Mouse (Mus musculus): ENCODE data around the gene Qrsl1. TPM values are rescaled to one million over a fixed set of nuclear protein-coding genes. Genes with fewer than 3 reads are reported as not detected.

Gene Qrsl1
- polyA plus RNA-seq, 1 experiment: 24.9 TPM

DNA sequence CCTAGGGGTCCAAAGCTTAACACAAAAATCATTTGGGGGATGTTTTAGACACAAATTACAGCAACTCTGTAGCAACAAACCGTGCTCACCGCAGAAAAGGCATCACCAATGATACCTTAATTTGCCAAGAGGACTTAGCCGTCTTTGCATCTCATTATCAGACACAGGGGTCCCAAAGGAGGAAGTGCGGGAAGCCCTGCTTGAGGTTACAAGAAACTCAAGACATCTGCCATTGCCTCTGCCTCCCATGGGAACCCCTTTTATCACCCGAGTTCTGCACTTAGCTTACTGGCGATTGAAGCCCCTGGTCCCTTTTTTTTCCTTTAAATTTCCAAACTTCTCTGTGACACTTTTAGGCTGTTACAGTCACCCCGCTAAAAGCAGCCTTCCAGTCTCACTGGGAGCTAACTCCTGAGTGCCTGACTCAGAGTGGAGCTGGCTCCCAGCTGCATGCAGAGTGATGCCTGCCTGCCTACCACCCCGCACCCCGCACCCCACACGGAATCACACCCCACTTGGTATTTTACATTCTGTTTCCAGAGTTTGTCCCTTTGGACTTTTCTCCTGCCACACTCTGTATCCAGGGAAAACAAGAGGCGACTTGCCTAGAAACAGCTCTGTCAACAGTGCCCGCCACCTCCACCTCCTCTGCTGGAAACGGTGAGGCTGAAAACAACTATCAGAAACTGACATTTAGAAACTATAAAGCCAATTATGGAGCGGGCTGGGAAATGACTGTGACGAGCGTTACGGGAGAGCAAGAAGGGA, 71.1 kb downstream of the Qrsl1 start:
- no peak for TF ChIP-seq POLR2A (IDR thresholded peaks at IDR 0.05; ENCODE audit: borderline replicate concordance, insufficient read depth, low read length)
- no peaks in the 10 kb centered on the region for H3K4me1 ChIP-seq (ENCODE audit: control insufficient read depth, insufficient read depth, low read length)
- no peak overlapping the region for H3K27ac ChIP-seq (ENCODE audit: insufficient read depth, low read length)
- H3K4me3 ChIP-seq (replicated peaks; ENCODE audit: insufficient read depth, low read depth, low read length): no peak overlapping the region
- 37% methylated on average over 17 of the region's 17 CpGs for WGBS
- no peaks in the 10 kb centered on the region for H3K27me3 ChIP-seq (ENCODE audit: control insufficient read depth, insufficient read depth, low read length)
- no peak for DNase-seq

DNA sequence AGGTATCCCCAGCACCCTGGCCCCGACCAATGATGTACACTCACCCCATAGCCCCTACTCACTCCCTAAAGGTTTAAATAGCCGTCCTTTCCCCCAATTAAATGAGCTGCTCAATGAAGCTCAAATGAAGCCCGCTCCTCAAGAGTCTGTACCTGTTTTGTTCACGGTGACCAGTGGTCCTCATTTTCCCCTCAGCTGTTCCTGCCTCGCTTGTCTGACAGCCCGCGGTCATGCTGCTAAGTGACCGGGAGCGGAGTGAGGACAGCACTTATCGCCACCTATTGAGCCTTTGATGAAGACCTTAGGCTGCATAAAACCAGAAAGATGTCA, 72.9 kb downstream of the Qrsl1 start:
- WGBS: 90% methylated on average over 10 of the region's 10 CpGs
- no peak for DNase-seq
- TF ChIP-seq CTCF (IDR thresholded peaks at IDR 0.05; ENCODE audit: borderline replicate concordance, insufficient read depth, low read depth, low read length) (no peak), POLR2A (IDR thresholded peaks at IDR 0.05; ENCODE audit: borderline replicate concordance, insufficient read depth, low read length) (no peak)

GRCm38 (mm10) chr10:43827958-43828685, 73.4 kb downstream of the Qrsl1 start:
- no peaks in the 10 kb centered on the region for H3K4me1 ChIP-seq (ENCODE audit: control insufficient read depth, insufficient read depth, low read length)
- DNase-seq: no peak
- no peak overlapping the region for H3K27ac ChIP-seq (ENCODE audit: insufficient read depth, low read length)
- WGBS: 94% methylated on average over 10 of the region's 10 CpGs
- TF ChIP-seq POLR2A (IDR thresholded peaks at IDR 0.05; ENCODE audit: borderline replicate concordance, insufficient read depth, low read length): no peak
- no peak for TF ChIP-seq CTCF (IDR thresholded peaks at IDR 0.05; ENCODE audit: borderline replicate concordance, insufficient read depth, low read depth, low read length)
- H3K4me3 ChIP-seq (replicated peaks; ENCODE audit: insufficient read depth, low read depth, low read length): no peak overlapping the region
- no peaks in the 10 kb centered on the region for H3K27me3 ChIP-seq (ENCODE audit: control insufficient read depth, insufficient read depth, low read length)

More for the DNA sequence above, 72.9 kb downstream of the Qrsl1 start:
- no peaks in the 10 kb centered on the region for H3K4me1 ChIP-seq (ENCODE audit: control insufficient read depth, insufficient read depth, low read length)
- no peak overlapping the region for H3K27ac ChIP-seq (ENCODE audit: insufficient read depth, low read length)
- no peak overlapping the region for H3K4me3 ChIP-seq (replicated peaks; ENCODE audit: insufficient read depth, low read depth, low read length)
- H3K27me3 ChIP-seq (ENCODE audit: control insufficient read depth, insufficient read depth, low read length): no peaks in the 10 kb centered on the region

GRCm38 (mm10) chr10:43826773-43827621, 74.5 kb downstream of the Qrsl1 start:
- TF ChIP-seq POLR2A (IDR thresholded peaks at IDR 0.05; ENCODE audit: borderline replicate concordance, insufficient read depth, low read length) (no peak), CTCF (IDR thresholded peaks at IDR 0.05; ENCODE audit: borderline replicate concordance, insufficient read depth, low read depth, low read length) (no peak)
- Histone ChIP-seq H3K27ac (ENCODE audit: insufficient read depth, low read length) (no peak overlapping the region), H3K27me3 (ENCODE audit: control insufficient read depth, insufficient read depth, low read length) (no peaks in the 10 kb centered on the region), H3K4me3 (replicated peaks; ENCODE audit: insufficient read depth, low read depth, low read length) (no peak overlapping the region), H3K4me1 (ENCODE audit: control insufficient read depth, insufficient read depth, low read length) (no peaks in the 10 kb centered on the region)
- no peak for DNase-seq
- WGBS: 61% methylated on average over 14 of the region's 14 CpGs

GRCm38 (mm10) chr10:43825696-43826095, 75.8 kb downstream of the Qrsl1 start:
- Histone ChIP-seq H3K4me1 (ENCODE audit: control insufficient read depth, insufficient read depth, low read length) (no peaks in the 10 kb centered on the region), H3K27me3 (ENCODE audit: control insufficient read depth, insufficient read depth, low read length) (no peaks in the 10 kb centered on the region), H3K4me3 (replicated peaks; ENCODE audit: insufficient read depth, low read depth, low read length) (no peak overlapping the region), H3K27ac (ENCODE audit: insufficient read depth, low read length) (no peak overlapping the region)
- DNase-seq: no peak
- TF ChIP-seq CTCF (IDR thresholded peaks at IDR 0.05; ENCODE audit: borderline replicate concordance, insufficient read depth, low read depth, low read length): no peak
- no peak for TF ChIP-seq POLR2A (IDR thresholded peaks at IDR 0.05; ENCODE audit: borderline replicate concordance, insufficient read depth, low read length)
- 92% methylated on average over 6 of the region's 6 CpGs for WGBS

DNA sequence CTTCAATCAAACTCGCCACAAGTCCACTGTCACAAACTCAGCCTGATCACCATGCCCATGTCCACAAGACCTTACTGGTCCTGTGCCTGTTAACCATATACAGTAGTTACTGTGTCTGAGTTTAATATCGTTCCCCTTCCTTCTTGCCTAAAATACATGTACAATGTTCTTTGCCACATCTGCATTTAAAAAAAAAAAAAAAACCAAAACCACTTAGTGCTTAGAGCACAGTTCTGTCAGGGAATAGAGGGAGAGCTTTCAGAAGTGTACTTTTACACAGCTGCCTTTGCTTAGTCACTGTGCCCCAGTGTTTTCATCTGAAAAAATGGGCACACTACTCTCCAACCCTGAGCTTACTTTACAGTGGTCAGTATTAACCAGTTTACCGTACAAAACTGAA, 76.8 kb downstream of the Qrsl1 start:
- WGBS: 93% methylated on average over 3 of the region's 3 CpGs
- Histone ChIP-seq H3K4me1 (ENCODE audit: control insufficient read depth, insufficient read depth, low read length) (no peaks in the 10 kb centered on the region), H3K4me3 (replicated peaks; ENCODE audit: insufficient read depth, low read depth, low read length) (no peak overlapping the region), H3K27ac (ENCODE audit: insufficient read depth, low read length) (no peak overlapping the region), H3K27me3 (ENCODE audit: control insufficient read depth, insufficient read depth, low read length) (no peaks in the 10 kb centered on the region)
- DNase-seq: no peak
- TF ChIP-seq POLR2A (IDR thresholded peaks at IDR 0.05; ENCODE audit: borderline replicate concordance, insufficient read depth, low read length): no peak
- TF ChIP-seq CTCF (IDR thresholded peaks at IDR 0.05; ENCODE audit: borderline replicate concordance, insufficient read depth, low read depth, low read length): no peak

Other genes with a start within 250 kb of the Qrsl1 start
- gene Rtn4ip1, start 62 bp upstream of the Qrsl1 start, polyA plus RNA-seq (2012; rRNA removed): 19.5 and 20.0 TPM in 2 replicates
- 0.18 and 0.25 TPM in 2 replicates for gene Crybg1, start 247.1 kb upstream of the Qrsl1 start, polyA plus RNA-seq (2012; rRNA removed)